Mouse (Mus musculus): ENCODE measurements around the gene Ppp5c. TPM values are rescaled to one million over a fixed set of nuclear protein-coding genes. Genes with fewer than 3 reads are reported as not detected.

The Ppp5c gene
- polyA plus RNA-seq, 1 experiment from 2014 or later = 115 TPM

DNA sequence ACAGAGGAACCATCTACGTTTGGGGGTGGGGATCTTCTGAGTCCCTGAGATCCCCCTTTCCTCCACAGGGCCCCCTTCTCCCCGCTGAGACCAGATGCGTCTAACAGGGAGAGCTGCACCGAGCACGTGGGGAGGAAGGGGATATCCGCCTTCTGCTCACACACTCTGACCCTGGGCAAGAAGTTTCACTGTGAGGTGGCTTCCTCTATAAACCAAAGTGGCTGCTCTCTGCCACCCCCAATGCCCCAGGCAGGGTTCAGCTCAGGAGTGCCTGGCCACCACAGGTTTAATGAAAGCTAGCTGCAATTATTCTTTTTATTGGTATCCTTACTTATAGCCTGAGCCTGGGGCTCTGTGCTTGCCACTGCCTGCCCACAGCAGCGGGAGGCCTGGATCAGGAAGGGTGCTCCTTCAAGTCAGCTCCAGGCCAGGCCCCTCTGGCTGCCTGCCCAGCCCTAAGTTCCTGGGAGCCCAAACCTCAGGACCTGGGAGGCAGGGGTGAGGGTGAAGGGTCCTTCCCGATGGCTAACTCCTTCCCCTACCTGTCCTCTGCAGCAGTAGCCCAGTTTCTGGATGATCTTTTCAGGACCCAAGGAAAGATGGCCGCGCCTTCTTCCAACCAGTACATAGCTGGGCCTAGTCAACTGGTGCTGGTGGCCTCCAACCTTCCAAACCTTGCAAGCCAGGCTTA, 2.8 kb downstream of the Ppp5c start:
- peaks cover 41% of the 10 kb centered on the region for H3K4me1 ChIP-seq
- peak overlapping the region; percentile 76 for H3K4me2 ChIP-seq
- 64% methylated on average over 10 of the region's 10 CpGs for WGBS
- no peaks in the 10 kb centered on the region for H3K27me3 ChIP-seq
- H3K4me3 ChIP-seq (replicated peaks) = no peak overlapping the region
- ATAC-seq (replicated peaks; ENCODE audit: low FRiP score) = no peak
- peaks cover 44% of the 10 kb centered on the region for H3K36me3 ChIP-seq
- peak overlapping the region; percentile 23; the same call in 1 of the 2 replicates for H3K9ac ChIP-seq
- H3K27ac ChIP-seq = peak overlapping the region; percentile 83
- H3K9me3 ChIP-seq (replicated peaks) = no peaks in the 10 kb centered on the region

GRCm38 (mm10) chr7:17024141-17024540, 3.6 kb downstream of the Ppp5c start:
- Histone ChIP-seq H3K4me2 (peak overlapping the region; percentile 76), H3K4me1 (peaks cover 41% of the 10 kb centered on the region), H3K27ac (peak overlapping the region; percentile 83), H3K9me3 (replicated peaks) (no peaks in the 10 kb centered on the region), H3K4me3 (replicated peaks) (no peak overlapping the region), H3K36me3 (peaks cover 53% of the 10 kb centered on the region), H3K27me3 (no peaks in the 10 kb centered on the region), H3K9ac (no peak overlapping the region; the same call in 1 of the 2 replicates)
- WGBS = 80% methylated on average over 6 of the region's 6 CpGs
- ATAC-seq (replicated peaks; ENCODE audit: low FRiP score) = no peak

DNA sequence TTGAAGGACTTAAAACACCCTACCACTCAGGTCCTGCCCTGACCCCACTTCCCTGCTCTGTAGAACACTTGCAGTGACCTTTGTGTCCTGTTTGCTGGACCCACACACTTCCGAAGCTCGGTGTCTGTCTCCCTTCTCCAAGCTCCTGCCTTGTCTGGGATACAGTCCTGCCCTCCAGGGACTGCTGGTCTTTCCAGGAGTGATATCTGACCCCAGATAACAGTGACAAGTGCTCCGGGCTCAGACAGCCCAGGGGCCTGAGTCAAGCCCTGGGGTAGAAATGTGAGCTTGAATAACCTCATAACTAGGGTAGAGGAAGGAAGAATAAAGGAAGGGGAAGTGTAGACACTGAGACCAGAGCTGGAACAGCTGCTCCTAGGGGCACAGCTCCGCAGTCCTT, 4.0 kb downstream of the Ppp5c start:
- Histone ChIP-seq H3K27me3 (no peaks in the 10 kb centered on the region), H3K9ac (no peak overlapping the region; the same call in 1 of the 2 replicates), H3K4me1 (peaks cover 41% of the 10 kb centered on the region), H3K4me3 (replicated peaks) (no peak overlapping the region), H3K36me3 (peaks cover 57% of the 10 kb centered on the region), H3K27ac (peak overlapping the region; percentile 83), H3K4me2 (peak overlapping the region; percentile 76; the same call in 1 of the 2 replicates), H3K9me3 (replicated peaks) (no peaks in the 10 kb centered on the region)
- WGBS = 61% methylated on average over 4 of the region's 4 CpGs
- no peak for ATAC-seq (replicated peaks; ENCODE audit: low FRiP score)

GRCm38 (mm10) chr7:17022176-17022575, 5.5 kb downstream of the Ppp5c start:
- Histone ChIP-seq H3K4me3 (replicated peaks) (no peak overlapping the region), H3K27ac (no peak overlapping the region), H3K36me3 (peaks cover 68% of the 10 kb centered on the region), H3K4me2 (no peak overlapping the region), H3K9me3 (replicated peaks) (no peaks in the 10 kb centered on the region), H3K4me1 (peaks cover 39% of the 10 kb centered on the region), H3K9ac (no peak overlapping the region), H3K27me3 (no peaks in the 10 kb centered on the region)
- WGBS = 97% methylated on average over 15 of the region's 15 CpGs
- no peak for ATAC-seq (replicated peaks; ENCODE audit: low FRiP score)

GRCm38 (mm10) chr7:17019426-17020166, 8.1 kb downstream of the Ppp5c start:
- no peak overlapping the region for H3K4me2 ChIP-seq
- no peaks in the 10 kb centered on the region for H3K9me3 ChIP-seq (replicated peaks)
- no peak overlapping the region for H3K4me3 ChIP-seq (replicated peaks)
- 91% methylated on average over 7 of the region's 7 CpGs for WGBS
- ATAC-seq (replicated peaks; ENCODE audit: low FRiP score) = no peak
- H3K36me3 ChIP-seq = peaks cover 93% of the 10 kb centered on the region
- H3K4me1 ChIP-seq = peaks cover 14% of the 10 kb centered on the region
- H3K27me3 ChIP-seq = no peaks in the 10 kb centered on the region
- no peak overlapping the region for H3K9ac ChIP-seq
- H3K27ac ChIP-seq = no peak overlapping the region

- H3K9me3 ChIP-seq (replicated peaks) = no peaks in the 10 kb centered on the region
- ATAC-seq (replicated peaks; ENCODE audit: low FRiP score) = no peak
- no peak overlapping the region for H3K9ac ChIP-seq
- no peak overlapping the region for H3K4me3 ChIP-seq (replicated peaks)
- H3K27me3 ChIP-seq = no peaks in the 10 kb centered on the region
- H3K4me1 ChIP-seq = no peaks in the 10 kb centered on the region; the same call in 1 of the 2 replicates
- peaks cover 96% of the 10 kb centered on the region for H3K36me3 ChIP-seq
- no peak overlapping the region for H3K4me2 ChIP-seq
- H3K27ac ChIP-seq = no peak overlapping the region
- 90% methylated on average over 2 of the region's 2 CpGs for WGBS
Measured at GRCm38 (mm10) chr7:17017921-17018320, 9.8 kb downstream of the Ppp5c start.

- Histone ChIP-seq H3K4me1 (no peaks in the 10 kb centered on the region; the same call in 1 of the 2 replicates), H3K27me3 (no peaks in the 10 kb centered on the region), H3K36me3 (peaks cover 96% of the 10 kb centered on the region), H3K4me3 (replicated peaks) (no peak overlapping the region), H3K4me2 (no peak overlapping the region), H3K9ac (no peak overlapping the region), H3K9me3 (replicated peaks) (no peaks in the 10 kb centered on the region), H3K27ac (peak overlapping the region; percentile 15; the same call in 1 of the 2 replicates)
- ATAC-seq (replicated peaks; ENCODE audit: low FRiP score) = peak; percentile 46; the same call in 1 of the 2 replicates
- 81% methylated on average over 1 of the region's 1 CpGs for WGBS
Measured at GRCm38 (mm10) chr7:17017036-17017435, 10.7 kb downstream of the Ppp5c start.

DNA sequence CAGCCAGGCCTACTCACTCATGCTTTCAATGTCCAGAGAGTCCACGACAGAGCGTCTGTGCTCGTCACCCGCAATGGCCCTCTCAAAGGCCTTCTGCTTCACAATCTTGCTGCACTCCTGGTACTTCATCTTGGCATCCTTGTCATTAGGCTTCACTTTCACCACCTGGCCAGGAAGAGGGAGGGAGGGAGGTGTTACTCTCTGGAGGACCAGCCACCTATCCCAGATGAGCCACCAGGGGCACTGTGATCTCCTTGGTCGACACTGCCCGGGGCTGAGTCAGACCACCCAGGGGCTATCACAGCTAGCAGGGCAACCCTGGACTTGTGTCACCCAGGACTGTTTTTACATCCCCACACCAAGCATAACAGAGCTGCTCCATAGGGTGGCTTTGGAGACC, 12.3 kb downstream of the Ppp5c start:
- no peak overlapping the region for H3K9ac ChIP-seq
- no peak overlapping the region for H3K4me2 ChIP-seq
- H3K36me3 ChIP-seq = peaks cover 96% of the 10 kb centered on the region
- H3K9me3 ChIP-seq (replicated peaks) = no peaks in the 10 kb centered on the region
- 82% methylated on average over 6 of the region's 6 CpGs for WGBS
- H3K4me1 ChIP-seq = no peaks in the 10 kb centered on the region; the same call in 1 of the 2 replicates
- H3K27me3 ChIP-seq = no peaks in the 10 kb centered on the region
- no peak overlapping the region for H3K4me3 ChIP-seq (replicated peaks)
- no peak for ATAC-seq (replicated peaks; ENCODE audit: low FRiP score)
- H3K27ac ChIP-seq = no peak overlapping the region

GRCm38 (mm10) chr7:17011909-17012590, 15.7 kb downstream of the Ppp5c start:
- no peaks in the 10 kb centered on the region for H3K27me3 ChIP-seq
- no peak overlapping the region for H3K9ac ChIP-seq
- H3K9me3 ChIP-seq (replicated peaks) = no peaks in the 10 kb centered on the region
- H3K4me2 ChIP-seq = no peak overlapping the region
- ATAC-seq (replicated peaks; ENCODE audit: low FRiP score) = no peak
- no peak overlapping the region for H3K4me3 ChIP-seq (replicated peaks)
- 91% methylated on average over 7 of the region's 7 CpGs for WGBS
- no peaks in the 10 kb centered on the region for H3K4me1 ChIP-seq
- H3K36me3 ChIP-seq = peaks cover 100% of the 10 kb centered on the region
- H3K27ac ChIP-seq = no peak overlapping the region

DNA sequence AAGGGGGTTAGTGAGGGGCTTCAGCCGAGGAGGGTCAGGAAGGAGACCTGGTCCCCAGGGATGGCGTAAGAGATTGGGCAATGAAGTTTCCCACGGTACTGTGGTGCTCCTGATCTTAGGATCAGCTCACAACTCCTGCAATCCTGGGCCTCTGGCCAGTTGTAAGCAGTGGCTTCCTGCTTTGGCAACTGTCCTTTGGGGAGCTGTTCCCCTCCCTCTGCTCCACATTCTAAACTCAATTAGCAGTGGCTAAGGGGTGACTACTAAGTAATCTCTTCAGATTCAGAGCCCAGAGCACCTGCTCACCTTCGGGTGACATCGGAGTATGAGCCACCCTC, 17.7 kb downstream of the Ppp5c start:
- no peaks in the 10 kb centered on the region for H3K9me3 ChIP-seq (replicated peaks)
- peaks cover 100% of the 10 kb centered on the region for H3K36me3 ChIP-seq
- ATAC-seq (replicated peaks; ENCODE audit: low FRiP score) = no peak
- no peaks in the 10 kb centered on the region for H3K4me1 ChIP-seq
- H3K4me3 ChIP-seq (replicated peaks) = no peak overlapping the region
- WGBS = 89% methylated on average over 5 of the region's 5 CpGs
- H3K9ac ChIP-seq = no peak overlapping the region
- no peak overlapping the region for H3K4me2 ChIP-seq
- H3K27ac ChIP-seq = no peak overlapping the region
- H3K27me3 ChIP-seq = no peaks in the 10 kb centered on the region

- Histone ChIP-seq H3K27me3 (no peaks in the 10 kb centered on the region), H3K4me1 (no peaks in the 10 kb centered on the region), H3K4me2 (no peak overlapping the region), H3K27ac (no peak overlapping the region), H3K4me3 (replicated peaks) (no peak overlapping the region), H3K9me3 (replicated peaks) (no peaks in the 10 kb centered on the region), H3K36me3 (peaks cover 100% of the 10 kb centered on the region), H3K9ac (no peak overlapping the region)
- no peak for ATAC-seq (replicated peaks; ENCODE audit: low FRiP score)
- 91% methylated on average over 16 of the region's 16 CpGs for WGBS
Measured at GRCm38 (mm10) chr7:17009326-17010009, 18.3 kb downstream of the Ppp5c start.
